Mouse (Mus musculus): ENCODE measurements around the gene Mical3. TPM values are rescaled to one million over a fixed set of nuclear protein-coding genes. Genes with fewer than 3 reads are reported as not detected.
A peak's percentile ranks its signal among the peaks of the same experiment; 100 is the strongest.

Mical3 gene
- total and polyA plus RNA-seq, 2 experiments from 2014 or later: 25.0 to 83.4 TPM

GRCm38 (mm10) chr6:121014339-121014738 is 116.5 kb downstream of the Mical3 start:
- DNase-seq (ENCODE audit: low spot score): no peak
- no peaks in the 10 kb centered on the region for H3K4me1 ChIP-seq (ENCODE audit: insufficient read depth, low read length)
- H3K27ac ChIP-seq (ENCODE audit: low read depth, low read length): no peak overlapping the region
- peaks cover 51% of the 10 kb centered on the region for H3K36me3 ChIP-seq (ENCODE audit: insufficient read depth, low read length)
- TF ChIP-seq CTCF (IDR thresholded peaks at IDR 0.05): no peak
- no peaks in the 10 kb centered on the region for H3K9me3 ChIP-seq (ENCODE audit: low read length)
- no peaks in the 10 kb centered on the region for H3K27me3 ChIP-seq (ENCODE audit: insufficient read depth, low read length)
- no peak overlapping the region for H3K9ac ChIP-seq (replicated peaks; ENCODE audit: low read length, poor library complexity, severe bottlenecking)
- 77% methylated on average over 11 of the region's 11 CpGs for WGBS
- ATAC-seq (ENCODE audit: low FRiP score): no peak
- H3K4me2 ChIP-seq (ENCODE audit: low read depth, low read length, poor library complexity, severe bottlenecking): no peak overlapping the region
- H3K4me3 ChIP-seq (ENCODE audit: low read depth, low read length): no peak overlapping the region

GRCm38 (mm10) chr6:121013750-121014149 is 117.0 kb downstream of the Mical3 start:
- Histone ChIP-seq H3K27ac (ENCODE audit: low read depth, low read length) (peak overlapping the region; percentile 6; the same call in 1 of the 2 replicates), H3K9ac (replicated peaks; ENCODE audit: low read length, poor library complexity, severe bottlenecking) (no peak overlapping the region), H3K9me3 (ENCODE audit: low read length) (no peaks in the 10 kb centered on the region), H3K4me1 (ENCODE audit: insufficient read depth, low read length) (no peaks in the 10 kb centered on the region), H3K27me3 (ENCODE audit: insufficient read depth, low read length) (no peaks in the 10 kb centered on the region), H3K4me3 (ENCODE audit: low read depth, low read length) (no peak overlapping the region), H3K4me2 (ENCODE audit: low read depth, low read length, poor library complexity, severe bottlenecking) (no peak overlapping the region), H3K36me3 (ENCODE audit: insufficient read depth, low read length) (peaks cover 51% of the 10 kb centered on the region)
- ATAC-seq (ENCODE audit: low FRiP score) (no peak), DNase-seq (ENCODE audit: low spot score) (peak; percentile 55)
- peak; percentile 81 for TF ChIP-seq CTCF (IDR thresholded peaks at IDR 0.05)
- WGBS: 48% methylated on average over 9 of the region's 9 CpGs

- Histone ChIP-seq H3K4me2 (ENCODE audit: low read depth, low read length, poor library complexity, severe bottlenecking) (no peak overlapping the region), H3K27me3 (ENCODE audit: insufficient read depth, low read length) (no peaks in the 10 kb centered on the region), H3K36me3 (ENCODE audit: insufficient read depth, low read length) (peaks cover 60% of the 10 kb centered on the region), H3K4me3 (ENCODE audit: low read depth, low read length) (no peak overlapping the region), H3K9ac (replicated peaks; ENCODE audit: low read length, poor library complexity, severe bottlenecking) (no peak overlapping the region), H3K4me1 (ENCODE audit: insufficient read depth, low read length) (no peaks in the 10 kb centered on the region), H3K9me3 (ENCODE audit: low read length) (no peaks in the 10 kb centered on the region), H3K27ac (ENCODE audit: low read depth, low read length) (no peak overlapping the region)
- DNase-seq (ENCODE audit: low spot score) (no peak), ATAC-seq (ENCODE audit: low FRiP score) (no peak)
- WGBS: 85% methylated on average over 11 of the region's 11 CpGs
- no peak for TF ChIP-seq CTCF (IDR thresholded peaks at IDR 0.05)
Measured at GRCm38 (mm10) chr6:121011709-121012108, 119.1 kb downstream of the Mical3 start.

GRCm38 (mm10) chr6:121009651-121010050 is 121.1 kb downstream of the Mical3 start:
- no peaks in the 10 kb centered on the region for H3K9me3 ChIP-seq (ENCODE audit: low read length)
- no peak for TF ChIP-seq CTCF (IDR thresholded peaks at IDR 0.05)

GRCm38 (mm10) chr6:121004959-121005358 is 125.8 kb downstream of the Mical3 start:
- H3K4me1 ChIP-seq (ENCODE audit: insufficient read depth, low read length): no peaks in the 10 kb centered on the region
- peaks cover 46% of the 10 kb centered on the region for H3K36me3 ChIP-seq (ENCODE audit: insufficient read depth, low read length)
- no peak overlapping the region for H3K4me2 ChIP-seq (ENCODE audit: low read depth, low read length, poor library complexity, severe bottlenecking)
- peak; percentile 20 for DNase-seq (ENCODE audit: low spot score)
- TF ChIP-seq CTCF (IDR thresholded peaks at IDR 0.05): no peak
- H3K27ac ChIP-seq (ENCODE audit: low read depth, low read length): no peak overlapping the region
- H3K4me3 ChIP-seq (ENCODE audit: low read depth, low read length): no peak overlapping the region
- no peak for ATAC-seq (ENCODE audit: low FRiP score)
- H3K9me3 ChIP-seq (ENCODE audit: low read length): no peaks in the 10 kb centered on the region
- H3K27me3 ChIP-seq (ENCODE audit: insufficient read depth, low read length): no peaks in the 10 kb centered on the region
- 60% methylated on average over 4 of the region's 4 CpGs for WGBS
- no peak overlapping the region for H3K9ac ChIP-seq (replicated peaks; ENCODE audit: low read length, poor library complexity, severe bottlenecking)

More at GRCm38 (mm10) chr6:121009651-121010050, 121.1 kb downstream of the Mical3 start:
- H3K4me3 ChIP-seq (ENCODE audit: low read depth, low read length): no peak overlapping the region
- H3K27ac ChIP-seq (ENCODE audit: low read depth, low read length): no peak overlapping the region
- ATAC-seq (ENCODE audit: low FRiP score): no peak
- no peak overlapping the region for H3K9ac ChIP-seq (replicated peaks; ENCODE audit: low read length, poor library complexity, severe bottlenecking)
- WGBS: 95% methylated on average over 8 of the region's 8 CpGs
- no peaks in the 10 kb centered on the region for H3K27me3 ChIP-seq (ENCODE audit: insufficient read depth, low read length)
- peaks cover 49% of the 10 kb centered on the region for H3K36me3 ChIP-seq (ENCODE audit: insufficient read depth, low read length)
- no peak for DNase-seq (ENCODE audit: low spot score)
- no peaks in the 10 kb centered on the region for H3K4me1 ChIP-seq (ENCODE audit: insufficient read depth, low read length)
- no peak overlapping the region for H3K4me2 ChIP-seq (ENCODE audit: low read depth, low read length, poor library complexity, severe bottlenecking)

- peak; percentile 51; the same call in 1 of the 2 replicates for ATAC-seq (ENCODE audit: low FRiP score)
- peak; percentile 22 for DNase-seq (ENCODE audit: low spot score)
- Histone ChIP-seq H3K9ac (replicated peaks; ENCODE audit: low read length, poor library complexity, severe bottlenecking) (no peak overlapping the region), H3K9me3 (ENCODE audit: low read length) (no peaks in the 10 kb centered on the region), H3K27me3 (ENCODE audit: insufficient read depth, low read length) (no peaks in the 10 kb centered on the region), H3K27ac (ENCODE audit: low read depth, low read length) (no peak overlapping the region), H3K4me3 (ENCODE audit: low read depth, low read length) (no peak overlapping the region), H3K4me1 (ENCODE audit: insufficient read depth, low read length) (no peaks in the 10 kb centered on the region), H3K4me2 (ENCODE audit: low read depth, low read length, poor library complexity, severe bottlenecking) (no peak overlapping the region), H3K36me3 (ENCODE audit: insufficient read depth, low read length) (peaks cover 42% of the 10 kb centered on the region)
- 77% methylated on average over 3 of the region's 3 CpGs for WGBS
- no peak for TF ChIP-seq CTCF (IDR thresholded peaks at IDR 0.05)
Measured at GRCm38 (mm10) chr6:121002952-121003351, 127.8 kb downstream of the Mical3 start.
